Mouse (Mus musculus) small intestine, adult 2 months (tissue): ENCODE results near the gene Gcdh. TPM values are rescaled to one million over a fixed set of nuclear protein-coding genes. Genes with fewer than 3 reads are reported as not detected.
A peak's percentile ranks its signal among the peaks of the same experiment; 100 is the strongest.

ENCODE experiments used
- H3K27ac ChIP-seq: fragments of 200-500 bp; 2 replicates; pipeline ENCODE4 v1.5.1; 2012; ENCODE audit warnings: low read depth, low read length, control low read depth, inconsistent platforms; ENCODE audit not compliant: insufficient read depth
- H3K27me3 ChIP-seq: fragments of 200-500 bp; 2 replicates; pipeline ENCODE4 v1.6.1; 2012; ENCODE audit warnings: mild to moderate bottlenecking, moderate library complexity, low read length, inconsistent platforms; ENCODE audit not compliant: control insufficient read depth, insufficient read depth
- H3K36me3 ChIP-seq: fragments of 200-500 bp; 2 replicates; pipeline ENCODE4 v1.6.1; 2012; ENCODE audit warnings: mild to moderate bottlenecking, low read length, control low read depth, inconsistent platforms; ENCODE audit not compliant: control insufficient read depth, insufficient read depth
- H3K4me1 ChIP-seq: fragments of 200-500 bp; 2 replicates; pipeline ENCODE4 v1.6.1; 2012; ENCODE audit warnings: low read length, inconsistent platforms, mixed read lengths; ENCODE audit not compliant: control insufficient read depth, insufficient read depth, insufficient read length
- H3K4me3 ChIP-seq: fragments of 200-500 bp; 2 replicates; pipeline ENCODE4 v1.5.1; 2012; ENCODE audit warnings: low read depth, mild to moderate bottlenecking, control low read depth, inconsistent platforms, low read length, moderate library complexity
- CTCF ChIP-seq: fragments of 200-500 bp; IDR thresholded peaks from 2 replicates; pipeline ENCODE4 v1.5.1; 2012; ENCODE audit warnings: low read depth, mild to moderate bottlenecking, control low read depth, inconsistent platforms, low read length, moderate library complexity, mixed read lengths; ENCODE audit not compliant: insufficient replicate concordance, insufficient read length; ENCODE audit errors: extremely low read depth
- POLR2A ChIP-seq: fragments of 200-500 bp; IDR thresholded peaks from 2 replicates; pipeline ENCODE4 v1.6.1; 2012; ENCODE audit warnings: low read depth, mild to moderate bottlenecking, control low read depth, inconsistent platforms, low read length, moderate library complexity
- WGBS: fragments of 180-500 bp; shearing (Covaris S2); methylation state at CpG from one replicate; pipeline ENCODE4 v1.1.7; 2018; 5-methylcytosine and 5-hydroxymethylcytosine counted together
- polyA plus RNA-seq: library from polyadenylated mRNA; depleted of rRNA; stranded (reverse); fragments of >200 nt; gene quantifications from 2 replicates; pipeline ENCODE4 v1.2.3, GENCODE M21; 2012; rRNA removed

Gcdh gene
- polyA plus RNA-seq, result 32.5 and 53.2 TPM in 2 replicates

DNA sequence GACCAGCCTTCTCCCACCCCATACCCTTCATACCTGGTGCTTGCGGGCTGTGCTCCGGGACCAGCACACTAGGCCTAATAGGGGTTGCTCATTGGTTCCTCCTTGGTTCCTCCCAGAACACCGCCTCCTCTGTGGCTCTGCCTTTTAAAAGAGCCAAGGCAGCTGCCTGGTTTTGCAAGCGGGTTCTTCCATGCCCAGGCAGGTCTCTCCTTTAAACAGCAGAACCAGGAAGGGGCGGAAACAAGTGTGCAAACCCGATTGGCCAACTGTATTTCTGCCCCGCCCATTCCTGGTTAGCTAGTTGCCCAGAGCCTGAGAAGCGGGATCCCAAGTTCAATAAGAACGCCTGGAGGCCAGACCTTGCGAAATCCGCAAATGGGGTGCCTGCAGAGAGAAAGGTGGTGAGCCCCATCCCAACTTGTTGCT is at the start of gene Gcdh:
Gene Gcdh (minus strand): TSS at position 213 of the 426 bp plus-strand sequence.
- no peak within 1 kb of the TSS for H3K27ac ChIP-seq
- peaks cover 4% of the 10 kb centered on the region; the same call in 1 of the 2 replicates for H3K4me1 ChIP-seq
- H3K27me3 ChIP-seq, result no peaks in the 10 kb centered on the region
- H3K4me3 ChIP-seq, result peak within 1 kb of the TSS; percentile 78
- peaks cover 4% of the 10 kb centered on the region; the same call in 1 of the 2 replicates for H3K36me3 ChIP-seq
- WGBS, result under 1% methylated on average over 11 of the region's 11 CpGs
- TF ChIP-seq CTCF (0 out of 2 replicates have a peak, but pooled peaks have one; percentile 15), POLR2A (no peak)

DNA sequence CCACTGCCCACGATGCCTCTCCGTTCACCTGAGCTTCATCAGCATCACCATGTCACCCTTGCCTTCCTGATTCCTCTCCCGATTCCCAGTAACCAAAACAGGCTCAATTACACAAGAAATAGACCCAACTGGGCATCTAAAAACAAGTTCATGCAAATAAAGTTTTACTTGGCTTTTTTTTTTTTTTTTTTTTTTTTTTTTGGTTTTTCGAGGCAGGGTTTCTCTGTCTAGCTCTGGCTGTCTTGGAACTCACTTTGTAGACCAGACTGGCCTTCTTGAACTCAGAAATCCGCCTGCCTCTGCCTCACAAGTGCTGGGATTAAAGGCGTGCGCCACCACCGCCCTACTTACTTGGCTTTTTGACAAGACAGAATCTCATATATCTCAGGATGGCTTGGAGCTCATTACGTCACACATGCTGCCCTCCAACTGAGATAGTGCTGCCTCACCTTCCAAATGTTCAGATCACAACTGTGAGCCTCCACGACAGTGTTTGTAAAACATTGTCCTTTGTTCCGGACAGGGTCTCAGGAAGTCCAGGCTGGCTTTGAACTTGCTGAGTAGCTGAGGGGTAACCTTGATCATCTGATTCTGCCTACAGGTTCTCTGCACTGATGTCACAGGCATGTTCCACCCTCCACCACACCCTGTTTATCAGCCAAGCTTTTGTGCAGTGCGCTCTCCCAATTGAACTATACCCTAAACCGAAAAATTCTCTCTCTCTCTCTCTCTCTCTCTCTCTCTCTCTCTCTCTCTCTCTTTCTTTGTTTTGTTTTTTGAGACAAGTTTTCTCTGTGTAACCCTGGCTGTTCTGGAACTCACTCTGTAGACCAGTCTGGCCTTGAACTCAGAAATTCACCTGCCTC is 44.1 kb upstream of the Gcdh start:
- Histone ChIP-seq H3K27ac (no peak overlapping the region), H3K4me3 (no peak overlapping the region), H3K36me3 (no peaks in the 10 kb centered on the region), H3K4me1 (peaks cover 3% of the 10 kb centered on the region; the same call in 1 of the 2 replicates), H3K27me3 (peaks cover 28% of the 10 kb centered on the region)
- 50% methylated on average over 13 of the region's 13 CpGs for WGBS
- TF ChIP-seq CTCF, result no peak
- no peak for TF ChIP-seq POLR2A

DNA sequence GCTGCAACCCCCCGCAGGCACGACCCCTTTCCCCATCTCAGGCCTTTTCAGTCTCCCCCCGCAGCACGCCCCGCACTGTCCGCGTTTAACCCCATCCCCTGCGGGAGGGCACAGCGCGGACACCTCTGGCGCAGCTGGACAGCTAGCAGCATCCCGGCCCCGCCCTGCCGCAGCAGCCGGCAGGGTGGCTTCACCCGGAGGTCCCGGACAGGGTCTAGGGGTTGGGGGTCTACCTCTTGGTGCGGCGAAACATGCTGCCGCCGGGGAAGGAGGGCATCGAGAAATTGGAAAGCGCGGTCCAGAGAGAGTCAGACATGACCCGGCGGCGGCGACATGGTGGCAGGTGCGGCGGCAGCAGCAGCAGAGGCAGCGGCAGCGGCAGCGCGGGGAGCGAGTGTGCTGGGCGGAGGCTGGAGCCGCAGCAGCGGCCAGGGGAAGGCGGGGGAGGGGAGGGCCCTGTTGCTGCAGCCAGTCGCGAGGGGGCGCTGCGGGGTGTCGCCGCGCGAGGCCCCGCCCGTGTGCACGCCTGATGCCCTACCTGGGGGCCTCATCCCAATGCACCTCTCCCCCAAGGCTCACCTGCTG is 43.3 kb upstream of the Gcdh start, which contains the start of gene Mast1:
Gene Mast1 (minus strand): TSS at position 398 of the 585 bp plus-strand sequence.
- Histone ChIP-seq H3K4me3 (peak within 1 kb of the TSS; percentile 52), H3K27ac (no peak within 1 kb of the TSS), H3K27me3 (peaks cover 28% of the 10 kb centered on the region), H3K36me3 (no peaks in the 10 kb centered on the region), H3K4me1 (peaks cover 3% of the 10 kb centered on the region; the same call in 1 of the 2 replicates)
- TF ChIP-seq CTCF, result peak; percentile 51
- no peak for TF ChIP-seq POLR2A
- WGBS, result 1% methylated on average over 48 of the region's 50 CpGs

DNA sequence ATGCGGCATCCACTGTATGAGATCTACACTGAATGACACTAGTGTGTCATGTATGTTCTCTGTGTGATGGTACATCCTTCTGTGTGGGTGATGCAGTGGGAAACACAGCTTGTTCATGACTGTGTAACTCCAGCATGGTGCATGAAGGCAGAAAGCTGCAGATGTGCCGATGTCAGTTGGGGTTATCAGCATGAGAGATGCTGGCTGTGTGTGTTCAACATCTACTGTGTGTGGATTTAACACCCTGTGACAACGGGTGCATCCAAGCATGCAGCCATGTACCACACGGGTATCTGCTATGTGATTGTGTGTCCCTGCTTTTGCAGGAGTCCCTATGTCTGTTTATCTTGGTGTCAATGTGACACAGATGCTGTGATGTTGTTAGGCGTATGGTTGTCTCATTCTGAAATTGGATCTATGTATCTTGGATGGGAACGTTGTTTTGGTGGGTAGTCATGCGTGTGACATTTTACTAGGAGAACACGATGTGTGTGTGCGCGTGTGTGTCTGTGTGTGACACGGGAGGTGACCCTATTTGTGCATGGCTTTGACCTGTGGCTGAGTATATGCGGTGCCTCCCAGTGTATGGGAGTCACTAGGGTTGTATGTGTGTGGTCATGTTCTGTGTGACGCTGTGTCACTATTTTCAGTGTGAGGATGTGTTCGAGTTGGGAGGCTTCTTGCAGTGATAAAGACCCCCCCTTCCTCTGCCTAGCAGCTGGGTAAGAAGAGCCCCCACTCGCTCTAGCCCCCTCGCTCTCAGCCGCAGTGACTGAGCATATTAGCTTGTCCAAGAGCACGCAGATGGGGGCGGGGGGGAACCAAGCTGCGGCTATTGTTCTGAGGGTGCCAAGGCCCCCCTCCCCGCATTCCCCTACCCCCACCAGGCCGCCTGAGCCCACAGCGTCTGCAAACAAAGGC is 42.6 kb upstream of the Gcdh start:
- Histone ChIP-seq H3K4me3 (peak overlapping the region; percentile 52), H3K36me3 (no peaks in the 10 kb centered on the region), H3K27me3 (peaks cover 31% of the 10 kb centered on the region), H3K27ac (no peak overlapping the region), H3K4me1 (peaks cover 3% of the 10 kb centered on the region; the same call in 1 of the 2 replicates)
- 22% methylated on average over 23 of the region's 23 CpGs for WGBS
- TF ChIP-seq CTCF, result no peak
- TF ChIP-seq POLR2A, result no peak

DNA sequence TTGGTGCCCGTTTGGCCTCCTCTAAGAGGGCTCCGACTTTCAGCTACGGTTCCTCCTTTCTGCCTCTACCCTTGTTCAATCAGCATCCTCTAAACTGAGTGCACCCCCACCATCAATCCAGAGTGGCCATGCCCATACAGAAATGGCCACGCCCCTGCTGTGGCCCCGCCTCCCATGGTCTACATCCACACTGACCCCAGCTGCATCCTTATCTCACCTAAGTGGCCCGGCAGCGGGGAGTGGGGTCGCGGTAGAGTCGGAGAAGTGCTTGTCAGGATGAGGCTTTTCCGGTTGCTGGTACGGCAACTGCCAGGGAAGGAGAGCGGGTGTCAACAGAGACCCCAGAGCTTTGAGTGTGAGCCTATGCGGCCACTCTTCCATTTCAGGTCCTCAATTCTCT is 41.8 kb upstream of the Gcdh start:
- TF ChIP-seq CTCF (no peak), POLR2A (no peak)
- 9% methylated on average over 14 of the region's 14 CpGs for WGBS
- Histone ChIP-seq H3K4me1 (peaks cover 3% of the 10 kb centered on the region; the same call in 1 of the 2 replicates), H3K36me3 (no peaks in the 10 kb centered on the region), H3K27me3 (peaks cover 33% of the 10 kb centered on the region), H3K4me3 (no peak overlapping the region), H3K27ac (no peak overlapping the region)

DNA sequence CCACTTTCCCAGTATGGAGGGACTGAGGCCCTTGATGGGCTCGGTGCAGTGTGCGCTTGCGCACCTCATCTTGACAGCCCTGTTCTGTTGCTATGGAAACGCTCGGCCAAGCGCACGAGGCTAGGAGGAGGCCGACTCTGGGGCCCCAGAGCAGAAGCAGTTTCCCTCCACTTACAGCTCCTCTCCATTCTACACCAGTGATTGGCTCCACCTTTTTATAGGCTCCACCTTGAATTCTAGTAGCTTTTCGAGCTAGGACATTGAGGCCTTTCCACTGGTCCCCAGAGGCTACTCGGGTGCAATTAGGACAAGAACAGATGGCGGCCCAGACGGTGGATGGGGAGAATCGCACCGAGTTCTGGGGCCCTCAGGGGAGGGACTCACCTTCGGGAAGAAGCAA is 41.1 kb upstream of the Gcdh start:
- H3K4me1 ChIP-seq, result peaks cover 3% of the 10 kb centered on the region; the same call in 1 of the 2 replicates
- TF ChIP-seq CTCF (no peak), POLR2A (no peak)
- H3K4me3 ChIP-seq, result no peak overlapping the region
- WGBS, result 4% methylated on average over 15 of the region's 15 CpGs
- no peaks in the 10 kb centered on the region for H3K36me3 ChIP-seq
- H3K27ac ChIP-seq, result no peak overlapping the region
- peaks cover 35% of the 10 kb centered on the region for H3K27me3 ChIP-seq
